Mouse (Mus musculus): ENCODE results near the gene Znrf2.

DNA sequence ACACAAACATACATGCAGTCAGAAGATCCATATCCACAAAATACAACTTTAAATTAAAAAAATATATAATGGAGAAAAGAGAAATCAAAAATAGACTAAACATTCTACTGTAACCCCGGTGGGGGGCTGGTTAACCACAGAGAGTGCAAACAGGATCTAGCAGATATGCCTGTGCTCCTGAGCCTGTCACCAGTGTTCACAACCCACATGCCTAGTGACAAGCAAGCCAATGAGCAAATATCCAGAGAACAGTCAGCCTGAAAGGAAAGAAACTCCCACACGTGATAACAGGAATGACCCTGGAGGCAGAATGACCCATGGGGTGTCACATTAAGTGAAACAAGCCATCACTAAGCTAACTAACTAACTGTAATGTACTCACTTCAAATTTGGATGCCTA is 119.8 kb downstream of the Znrf2 start:
- TF ChIP-seq POLR2A (IDR thresholded peaks at IDR 0.05; ENCODE audit: insufficient read depth, low read depth, low read length) = no peak
- TF ChIP-seq CTCF (IDR thresholded peaks at IDR 0.05) = no peak
- TF ChIP-seq EP300 (IDR thresholded peaks at IDR 0.05; ENCODE audit: insufficient read depth, low read depth, low read length) = no peak
